Mouse (Mus musculus) telencephalon, adult 2 months (tissue): ENCODE data around the gene Plekhb1.

Experiments used
- DNase-seq: peaks from one replicate; pipeline ENCODE4 v3.0.0-alpha.2; 2011; ENCODE audit warnings: low read depth, low spot score

Plekhb1 gene

GRCm38 (mm10) chr7:100662231-100662630, at the start of gene Plekhb1:
TSS of gene Plekhb1 (minus strand) at chr7:100662414.
- no peak for DNase-seq

- DNase-seq = no peak
Measured at GRCm38 (mm10) chr7:100706883-100707480, 44.8 kb upstream of the Plekhb1 start.

- DNase-seq = peak; percentile 98
Measured at GRCm38 (mm10) chr7:100706143-100706841, 44.1 kb upstream of the Plekhb1 start, which contains the start of gene Fam168a. TSS of gene Fam168a (plus strand) at chr7:100706635.

- no peak for DNase-seq
Measured at GRCm38 (mm10) chr7:100699771-100700770, 37.9 kb upstream of the Plekhb1 start.

GRCm38 (mm10) chr7:100693199-100693598, 31.0 kb upstream of the Plekhb1 start:
- no peak for DNase-seq

GRCm38 (mm10) chr7:100688471-100688870, 26.3 kb upstream of the Plekhb1 start:
- no peak for DNase-seq

- DNase-seq = peak; percentile 50
Measured at GRCm38 (mm10) chr7:100685061-100686030, 23.1 kb upstream of the Plekhb1 start.

- no peak for DNase-seq
Measured at GRCm38 (mm10) chr7:100684538-100684937, 22.3 kb upstream of the Plekhb1 start.

- no peak for DNase-seq
Measured at GRCm38 (mm10) chr7:100684081-100684480, 21.9 kb upstream of the Plekhb1 start.

- no peak for DNase-seq
Measured at GRCm38 (mm10) chr7:100683241-100683640, 21.0 kb upstream of the Plekhb1 start.

- peak; percentile 44 for DNase-seq
Measured at GRCm38 (mm10) chr7:100681132-100681531, 18.9 kb upstream of the Plekhb1 start.

GRCm38 (mm10) chr7:100678948-100679880, 17.0 kb upstream of the Plekhb1 start:
- DNase-seq = no peak

GRCm38 (mm10) chr7:100678052-100678451, 15.8 kb upstream of the Plekhb1 start:
- DNase-seq = no peak

- DNase-seq = no peak
Measured at GRCm38 (mm10) chr7:100674941-100675340, 12.7 kb upstream of the Plekhb1 start.

- no peak for DNase-seq
Measured at GRCm38 (mm10) chr7:100673452-100673851, 11.2 kb upstream of the Plekhb1 start.

- peak; percentile 87 for DNase-seq
Measured at GRCm38 (mm10) chr7:100670646-100671045, 8.4 kb upstream of the Plekhb1 start.

GRCm38 (mm10) chr7:100663729-100664304, 1.6 kb upstream of the Plekhb1 start:
- no peak for DNase-seq

- DNase-seq = peak; percentile 74
Measured at GRCm38 (mm10) chr7:100663190-100663589, 976 bp upstream of the Plekhb1 start.

- no peak for DNase-seq
Measured at GRCm38 (mm10) chr7:100661264-100661663, 950 bp downstream of the Plekhb1 start.
